Mouse (Mus musculus) ES-CJ7 (cell line): ENCODE measurements around the gene Msh4.
"Not testable (repeated sequence)": the region's sequence is repeated elsewhere in the genome, so short reads cannot be mapped to it uniquely, and the experiment has no call there.

Experiments used
- DNase-seq: peaks from one replicate; pipeline ENCODE4 v3.0.0; 2011; ENCODE audit warnings: low read depth, low spot score

The Msh4 gene

DNA sequence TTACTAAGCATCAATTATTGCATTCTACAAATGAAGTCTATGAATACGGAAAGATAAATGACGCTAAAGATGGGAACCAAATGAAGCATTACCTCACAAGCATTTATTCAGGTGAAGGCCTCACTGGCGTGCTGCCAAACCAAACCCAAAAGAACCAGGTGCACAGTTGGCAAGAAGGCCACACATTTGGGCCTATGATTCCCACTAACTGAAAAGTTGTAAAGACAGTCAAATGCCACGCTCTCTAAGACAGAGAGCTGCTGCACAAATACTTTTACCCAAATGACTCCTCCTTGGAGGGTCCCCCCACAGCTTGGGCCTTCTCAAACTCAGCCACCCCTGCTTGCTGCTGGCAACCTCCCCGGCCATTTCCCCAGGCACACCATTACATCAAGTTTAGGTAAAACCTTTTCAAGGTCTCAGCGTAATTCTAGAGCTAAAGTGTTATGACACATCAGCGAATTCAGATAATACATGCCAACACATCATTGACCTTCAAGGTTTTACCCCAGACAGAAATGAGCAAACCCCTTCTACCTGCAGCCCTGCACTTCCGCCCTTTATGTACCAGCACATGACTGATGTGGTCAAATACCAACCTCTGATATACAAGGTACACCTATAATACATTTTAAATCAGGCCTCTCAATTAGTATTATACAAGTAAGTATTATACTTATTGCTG is 5.4 kb upstream of the Msh4 start:
- no peak for DNase-seq

GRCm38 (mm10) chr3:153910489-153910888 is 4.6 kb upstream of the Msh4 start:
- DNase-seq = peak; percentile 33

DNA sequence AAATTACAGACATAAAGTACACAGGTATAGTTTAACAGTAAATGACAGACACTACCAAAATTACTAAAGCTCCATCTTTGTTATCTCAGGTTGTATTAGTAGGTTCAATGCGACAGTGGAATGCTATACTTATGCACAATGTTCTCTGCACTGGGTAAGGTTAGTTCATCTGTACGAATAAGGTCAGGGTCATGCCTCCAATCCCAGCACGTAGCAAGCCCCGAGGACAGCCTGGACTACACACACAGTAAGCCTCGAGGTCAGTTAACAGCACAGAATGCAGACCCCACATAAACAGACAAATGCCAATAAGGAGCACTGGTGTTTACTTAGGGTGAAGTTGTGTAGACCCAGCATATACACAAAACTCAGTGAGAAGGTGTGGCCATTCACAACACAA is 3.0 kb upstream of the Msh4 start:
- no peak for DNase-seq

- DNase-seq = peak; percentile 97
Observed at GRCm38 (mm10) chr3:153905251-153906135, 445 bp downstream of the Msh4 start.

GRCm38 (mm10) chr3:153904586-153904985 is 1.4 kb downstream of the Msh4 start:
- DNase-seq = peak; percentile 87

- no peak for DNase-seq
Observed at GRCm38 (mm10) chr3:153902595-153902994, 3.3 kb downstream of the Msh4 start.

GRCm38 (mm10) chr3:153901904-153902303 is 4.0 kb downstream of the Msh4 start:
- DNase-seq = no peak

DNA sequence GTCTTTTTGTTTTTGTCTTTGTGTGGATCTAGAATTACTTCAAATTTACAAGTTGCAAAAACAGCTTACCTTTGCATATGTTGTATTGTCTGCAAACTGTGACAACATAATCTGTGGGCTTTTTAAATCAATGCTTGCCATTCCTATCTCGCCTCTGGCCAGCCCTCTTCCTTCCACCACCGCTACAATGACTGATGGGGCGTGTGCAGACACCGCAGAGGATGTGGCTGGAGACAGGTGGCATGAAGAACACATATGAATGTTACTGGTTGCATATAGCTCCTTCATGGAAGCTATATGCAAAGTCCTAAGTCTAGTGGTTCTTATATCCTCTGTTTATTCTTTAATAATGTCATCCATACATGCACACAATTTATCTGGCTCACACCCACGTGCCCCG is 8.7 kb downstream of the Msh4 start:
- no peak for DNase-seq

- DNase-seq = no peak
Observed at GRCm38 (mm10) chr3:153895454-153895853, 10.5 kb downstream of the Msh4 start.

GRCm38 (mm10) chr3:153889188-153889781 is 16.7 kb downstream of the Msh4 start:
- DNase-seq = no peak

GRCm38 (mm10) chr3:153888141-153888540 is 17.8 kb downstream of the Msh4 start:
- no peak for DNase-seq

DNA sequence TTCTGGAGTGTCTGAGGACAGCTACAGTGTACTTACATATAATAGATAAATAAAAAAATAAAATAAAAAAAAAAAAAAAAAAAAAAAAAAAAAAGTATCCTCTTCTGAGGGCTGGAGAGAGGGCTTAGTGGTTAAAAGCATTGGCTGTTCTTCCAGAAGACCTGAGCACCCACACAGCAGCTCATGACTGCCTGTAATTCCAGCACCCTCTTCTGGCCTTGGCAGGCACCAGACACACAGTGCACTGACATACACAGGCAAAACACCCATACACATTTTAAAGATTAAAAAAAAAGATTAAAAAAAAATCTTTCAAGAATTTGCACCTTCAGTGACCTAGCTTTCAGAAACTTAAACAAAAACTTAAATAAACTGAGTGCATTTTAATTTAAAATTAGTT is 19.6 kb downstream of the Msh4 start:
- no peak for DNase-seq

GRCm38 (mm10) chr3:153871396-153871795 is 34.5 kb downstream of the Msh4 start:
- DNase-seq = no peak

GRCm38 (mm10) chr3:153867149-153868136 is 38.5 kb downstream of the Msh4 start:
- no peak for DNase-seq

DNA sequence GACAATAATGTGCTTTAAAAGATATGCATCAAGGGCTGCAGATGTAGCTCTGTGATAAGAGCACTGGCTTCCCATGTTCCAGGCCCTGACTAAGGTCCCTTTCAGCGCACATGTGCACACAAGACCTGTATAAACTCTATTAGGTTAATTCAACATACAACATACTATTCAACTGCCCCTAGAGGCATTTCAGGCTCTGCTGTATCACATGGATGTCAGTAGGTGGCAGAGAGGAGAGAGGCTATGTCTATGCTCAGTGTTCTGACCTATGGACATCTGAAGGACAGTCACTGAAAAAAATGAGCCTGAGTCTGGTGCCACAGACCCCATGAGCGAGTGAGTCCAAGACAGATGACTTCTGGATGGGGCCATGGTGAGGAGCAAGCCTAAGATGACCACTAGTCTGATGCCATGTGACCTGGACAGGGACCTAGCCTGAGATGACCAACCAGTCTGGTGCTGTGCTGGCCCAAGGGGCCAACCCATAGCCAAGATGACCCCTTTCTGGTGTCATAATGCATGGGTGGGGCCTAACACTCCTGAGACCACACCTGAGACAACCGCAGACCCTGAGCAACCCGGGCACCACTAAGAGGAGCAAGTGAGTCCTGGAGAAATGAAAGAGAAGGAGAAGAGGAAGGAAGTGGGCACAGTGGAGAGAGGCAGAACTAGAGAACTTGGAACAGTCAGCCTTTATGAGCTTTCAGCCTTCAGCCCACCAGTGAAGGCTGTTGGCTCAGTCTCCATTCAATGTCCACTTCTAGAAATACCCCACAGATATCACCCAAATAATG is 41.1 kb downstream of the Msh4 start:
- no peak for DNase-seq

DNA sequence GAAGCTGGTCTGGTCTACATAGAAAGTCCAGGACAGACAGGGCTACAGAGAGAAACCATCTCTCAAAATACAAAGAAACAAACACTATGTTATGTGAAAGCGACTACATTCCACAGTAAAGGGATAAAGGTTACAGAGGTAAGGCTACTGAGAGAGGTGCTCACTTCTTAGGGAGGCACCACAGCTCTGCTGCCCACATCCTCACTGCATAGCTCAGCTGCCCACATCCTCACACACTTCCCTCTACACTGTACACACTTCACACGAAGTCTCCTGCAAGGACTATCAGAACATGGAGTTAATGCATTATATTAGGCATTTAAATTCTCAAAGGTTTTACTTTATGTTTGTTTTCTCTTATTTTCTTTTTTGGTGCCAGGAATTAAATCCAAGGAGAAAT is 42.1 kb downstream of the Msh4 start:
- DNase-seq = no peak

- not testable (repeated sequence) for DNase-seq
Observed at GRCm38 (mm10) chr3:153860392-153860791, 45.5 kb downstream of the Msh4 start.

DNA sequence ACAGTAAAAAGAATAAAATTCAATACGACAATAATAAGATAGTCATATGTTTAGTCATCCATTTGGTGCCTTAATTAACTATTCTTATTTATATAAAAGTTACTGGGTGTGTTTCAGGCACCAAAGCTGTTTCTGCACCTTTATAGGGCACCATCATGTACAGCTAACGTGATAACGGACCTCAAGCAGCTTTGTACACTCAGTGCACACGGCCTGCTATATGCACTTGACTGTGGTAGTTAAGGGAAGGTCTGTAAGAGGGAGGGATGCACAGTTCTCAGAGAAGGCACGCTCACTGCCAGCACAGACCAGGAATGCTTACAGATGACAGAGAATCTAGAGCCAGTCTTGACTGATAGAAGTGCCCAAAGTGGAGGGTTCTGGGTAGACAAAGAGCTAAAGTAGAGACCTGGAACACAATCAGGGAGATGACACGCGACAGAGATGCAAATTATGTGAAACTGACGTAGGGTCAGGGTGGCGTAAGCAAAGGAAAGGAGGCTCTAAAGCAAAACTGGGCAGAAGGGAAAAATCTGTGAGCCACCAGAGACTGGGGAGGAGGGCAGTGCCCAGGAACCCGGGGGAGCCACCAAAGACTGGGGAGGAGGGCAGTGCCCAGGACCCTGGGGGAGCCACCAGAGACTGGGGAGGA is 47.5 kb downstream of the Msh4 start:
- no peak for DNase-seq

DNA sequence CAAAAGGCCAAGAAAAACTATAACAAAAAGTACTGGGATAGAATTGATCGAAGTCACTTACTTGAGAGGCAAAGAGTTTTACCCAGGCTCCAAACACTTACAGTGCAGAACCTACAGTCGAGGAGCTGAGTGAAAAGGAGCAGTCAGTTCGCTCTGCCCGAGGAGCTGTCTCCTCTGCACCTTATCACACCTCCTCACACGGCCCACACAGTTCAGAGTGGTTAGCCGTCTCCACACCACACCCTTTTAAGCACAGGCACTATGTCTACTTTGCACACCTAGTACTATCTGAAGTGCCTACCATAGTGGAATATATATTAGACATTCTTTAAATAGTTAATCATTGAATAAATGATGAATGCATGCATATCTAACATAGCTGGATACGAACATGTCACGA is 53.7 kb downstream of the Msh4 start:
- DNase-seq = no peak

DNA sequence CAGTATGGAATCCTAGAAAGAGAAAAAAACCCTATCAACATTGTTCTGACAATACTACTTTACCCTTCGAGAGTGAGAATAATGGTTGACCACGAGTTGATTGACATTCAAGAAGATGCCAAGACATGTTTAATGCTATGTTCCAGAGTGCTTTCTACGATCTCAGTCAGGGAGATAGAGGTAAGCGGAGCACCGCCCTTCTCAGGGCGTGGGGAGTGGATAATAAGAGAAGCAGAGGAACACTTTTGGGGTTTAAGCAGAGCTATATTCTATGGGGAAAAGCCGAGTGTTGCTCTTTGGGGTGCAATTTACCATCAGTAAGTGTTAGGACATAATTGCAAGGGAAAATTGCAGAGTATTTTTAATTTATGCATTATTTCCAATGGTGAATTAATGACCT is 55.2 kb downstream of the Msh4 start:
- DNase-seq = no peak
